Mouse (Mus musculus): ENCODE measurements around the gene Gm49333.
A peak's percentile ranks its signal among the peaks of the same experiment; 100 is the strongest.

The Gm49333 gene

GRCm38 (mm10) chr16:20611357-20612227 is at the start of gene Gm49333, which contains the start of the genes Eef1akmt4 and Alg3:
Gene Gm49333, plus strand, starts transcription at chr16:20611610.
Gene Eef1akmt4, plus strand, starts transcription at chr16:20611593.
Gene Alg3, minus strand, starts transcription at chr16:20611735.
- DNase-seq (ENCODE audit: low spot score) = peak; percentile 85

DNA sequence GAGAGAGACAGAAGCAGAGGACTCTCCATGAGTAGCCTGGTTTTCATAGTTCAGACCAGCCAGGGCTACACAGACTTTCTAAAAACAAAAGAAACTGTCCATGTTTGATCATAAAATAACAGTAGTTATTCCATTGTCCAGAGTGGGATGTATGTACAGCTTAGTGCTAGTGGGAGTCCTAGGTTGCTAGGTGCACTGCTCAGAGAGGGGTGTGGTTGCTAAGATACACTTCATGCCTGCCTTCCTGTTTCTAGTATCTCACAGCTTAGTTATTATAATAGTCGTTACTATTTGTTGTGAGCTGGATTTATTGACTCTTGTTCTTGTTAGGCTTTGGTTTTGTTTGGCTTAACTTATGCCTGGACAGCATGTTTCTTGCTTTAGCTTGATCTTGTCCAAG is 46.3 kb upstream of the Gm49333 start:
- no peak for DNase-seq (ENCODE audit: low spot score)

GRCm38 (mm10) chr16:20589366-20589938 is 22.0 kb upstream of the Gm49333 start, which contains the start of gene Vwa5b2:
Gene Vwa5b2, plus strand, starts transcription at chr16:20589471.
- DNase-seq (ENCODE audit: low spot score) = no peak

GRCm38 (mm10) chr16:20589939-20590679 is 21.3 kb upstream of the Gm49333 start:
- DNase-seq (ENCODE audit: low spot score) = peak; percentile 19

GRCm38 (mm10) chr16:20590680-20591038 is 20.8 kb upstream of the Gm49333 start:
- DNase-seq (ENCODE audit: low spot score) = no peak

DNA sequence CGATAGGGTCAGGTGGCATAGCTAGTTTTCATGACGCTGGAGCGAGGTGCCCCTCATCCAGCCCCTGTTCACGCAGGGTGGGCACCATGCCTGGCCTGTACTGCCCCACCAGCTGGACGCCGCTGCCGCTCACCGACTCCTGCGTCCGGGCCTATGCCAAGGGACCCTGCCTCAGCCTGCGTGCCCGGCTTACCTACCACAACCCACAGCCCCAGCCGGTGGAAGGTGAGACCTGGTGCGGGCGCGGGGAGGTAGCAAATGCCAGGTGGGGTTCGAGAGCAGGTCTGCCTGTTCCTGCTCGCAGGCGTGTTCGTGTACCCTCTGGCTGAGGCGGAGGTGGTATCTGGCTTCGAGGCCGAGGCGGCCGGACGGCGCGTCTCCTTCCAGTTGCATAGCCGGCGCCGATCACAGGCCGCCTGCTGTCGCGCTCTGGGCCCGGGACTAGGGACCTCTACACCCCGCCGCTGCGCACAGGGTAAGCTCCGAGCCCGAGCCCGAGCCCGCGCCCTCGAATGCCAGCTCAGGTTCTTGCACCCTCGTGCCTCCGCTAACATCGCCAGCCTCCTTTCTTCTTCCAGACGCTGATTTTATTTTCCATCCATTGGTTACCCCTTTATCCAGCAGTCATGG is 20.2 kb upstream of the Gm49333 start:
- no peak for DNase-seq (ENCODE audit: low spot score)

DNA sequence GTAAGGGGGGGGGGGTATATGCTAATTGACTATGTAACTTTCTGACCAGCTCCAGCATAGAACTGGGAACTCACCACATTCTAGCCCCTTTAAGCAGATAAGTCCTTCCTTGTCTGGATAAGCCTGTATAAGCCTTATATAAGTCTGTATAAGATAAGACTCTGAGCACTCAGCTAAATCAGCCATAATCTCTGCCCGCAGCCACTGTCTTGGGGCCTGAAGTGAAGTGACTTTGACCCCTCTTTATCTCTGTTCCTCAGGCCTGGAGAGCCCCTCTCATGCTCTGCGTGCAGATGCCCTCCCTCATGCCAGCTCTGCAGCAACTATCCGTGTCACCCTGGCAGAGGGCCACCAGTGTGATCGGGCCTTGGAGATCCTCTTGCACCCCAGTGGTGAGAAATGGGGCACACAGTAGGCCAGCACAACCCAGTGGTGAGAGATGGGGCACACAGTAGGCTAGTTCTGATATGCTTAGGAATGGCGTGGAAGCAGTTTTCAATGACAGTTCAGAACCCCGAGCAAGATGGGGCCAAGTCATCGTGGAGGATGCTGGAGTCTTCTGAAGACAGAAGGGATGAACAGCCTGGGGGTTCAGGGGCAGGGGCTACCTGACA is 16.2 kb upstream of the Gm49333 start:
- no peak for DNase-seq (ENCODE audit: low spot score)

DNA sequence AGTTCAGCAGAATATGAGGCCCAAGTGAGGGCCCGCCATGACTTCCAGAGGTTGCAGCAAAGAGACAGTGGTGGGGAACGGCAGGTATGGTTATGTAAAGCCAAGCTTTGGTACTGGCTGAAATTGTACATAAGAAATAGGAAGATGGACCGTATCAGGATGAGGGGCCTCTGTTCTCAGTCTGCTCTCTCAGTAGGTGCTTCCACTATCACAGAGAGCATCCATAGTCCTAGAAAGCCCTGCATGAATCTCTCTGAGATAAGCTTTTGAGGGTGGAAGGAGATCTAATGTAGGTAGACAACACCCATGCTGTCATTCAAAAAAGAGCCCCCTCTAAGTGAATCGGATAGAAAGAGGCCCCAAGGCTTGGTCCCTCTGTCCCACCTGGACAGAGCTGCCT is 15.7 kb upstream of the Gm49333 start:
- DNase-seq (ENCODE audit: low spot score) = no peak

- DNase-seq (ENCODE audit: low spot score) = no peak
Measured at GRCm38 (mm10) chr16:20596687-20597441, 14.5 kb upstream of the Gm49333 start.

DNA sequence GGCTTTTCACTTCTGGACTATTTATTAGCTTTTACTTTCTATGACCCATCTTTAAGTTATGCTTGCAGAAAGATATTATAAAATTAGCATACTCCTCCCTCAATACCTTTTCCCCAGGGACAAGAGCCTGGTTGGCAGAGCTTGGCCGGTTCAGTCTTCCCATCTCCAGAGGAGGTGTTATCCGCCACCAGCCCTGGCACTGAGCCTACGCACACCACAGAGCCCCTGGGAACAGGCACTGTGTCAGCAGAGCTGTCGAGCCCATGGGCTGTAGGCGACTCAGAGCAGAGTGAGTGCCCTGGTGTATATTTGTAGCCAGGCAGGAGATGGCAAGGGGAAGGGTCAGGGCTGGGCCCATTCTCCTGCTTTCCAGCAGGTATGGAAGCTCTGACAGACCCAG is 10.9 kb upstream of the Gm49333 start:
- no peak for DNase-seq (ENCODE audit: low spot score)

GRCm38 (mm10) chr16:20604705-20605104 is 6.7 kb upstream of the Gm49333 start:
- DNase-seq (ENCODE audit: low spot score) = no peak

GRCm38 (mm10) chr16:20610501-20611356 is 681 bp upstream of the Gm49333 start:
- peak; percentile 67 for DNase-seq (ENCODE audit: low spot score)

GRCm38 (mm10) chr16:20619541-20620398 is 8.4 kb downstream of the Gm49333 start:
- no peak for DNase-seq (ENCODE audit: low spot score)

- no peak for DNase-seq (ENCODE audit: low spot score)
Measured at GRCm38 (mm10) chr16:20620399-20620735, 9.0 kb downstream of the Gm49333 start.

DNA sequence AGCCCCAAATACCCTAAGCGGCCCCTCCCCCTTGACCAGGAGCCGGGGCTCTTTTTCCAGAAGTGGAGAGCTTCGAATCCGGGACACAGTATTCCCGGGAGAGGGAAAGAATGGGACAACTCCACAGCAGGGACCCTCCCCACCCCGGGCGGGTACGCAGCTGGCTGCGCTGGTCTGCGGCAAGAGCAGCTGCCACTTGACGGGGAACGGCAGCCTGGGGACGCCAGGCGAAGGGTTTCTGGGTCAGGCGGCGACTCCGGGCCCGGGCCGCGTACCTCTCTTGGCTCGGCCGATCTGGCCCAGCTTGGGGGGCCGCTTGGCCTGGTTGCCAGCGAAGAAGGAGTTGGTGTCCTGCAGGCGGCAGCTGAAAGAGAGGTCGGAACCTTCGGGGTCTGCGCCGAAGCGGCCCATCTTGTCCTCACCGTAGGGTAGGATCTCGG is 9.4 kb downstream of the Gm49333 start:
- no peak for DNase-seq (ENCODE audit: low spot score)

- DNase-seq (ENCODE audit: low spot score) = peak; percentile 58
Measured at GRCm38 (mm10) chr16:20621191-20621990, 10.0 kb downstream of the Gm49333 start, which contains the start of gene Camk2n2. Gene Camk2n2, minus strand, starts transcription at chr16:20621287.

DNA sequence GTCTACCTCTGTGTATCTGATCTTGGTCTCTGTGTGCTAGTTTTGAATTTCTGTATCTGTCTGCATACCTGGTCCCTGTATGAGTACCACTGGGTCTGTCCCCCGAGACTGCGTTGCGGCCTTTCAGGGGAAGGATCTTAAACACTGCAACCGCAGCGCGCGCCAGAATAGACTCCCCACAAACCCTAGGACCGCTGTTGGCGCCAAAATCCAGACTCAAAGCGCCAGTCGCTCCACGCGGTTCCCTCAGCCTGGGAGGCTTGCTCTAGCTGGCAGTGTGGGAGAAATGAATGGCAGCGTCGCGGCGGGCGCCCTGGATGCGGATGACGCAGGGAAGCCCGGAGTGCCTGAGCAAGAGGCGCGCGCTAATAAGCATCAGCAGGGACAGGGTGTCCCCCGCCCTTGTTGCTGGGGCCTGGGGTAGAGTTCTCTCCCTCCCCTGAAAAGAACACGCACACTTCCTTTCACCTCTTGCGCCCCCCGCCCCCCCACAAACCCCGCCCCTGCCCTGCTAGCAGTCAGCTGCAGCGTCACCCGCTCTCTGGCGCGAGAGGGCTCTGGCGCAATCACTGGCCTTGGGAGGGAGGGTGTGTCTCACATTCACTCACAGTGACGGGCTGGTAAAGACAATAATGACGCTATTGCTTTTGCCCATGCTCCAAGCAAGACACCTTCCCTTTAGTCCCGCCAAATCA is 10.7 kb downstream of the Gm49333 start:
- DNase-seq (ENCODE audit: low spot score) = peak; percentile 63

DNA sequence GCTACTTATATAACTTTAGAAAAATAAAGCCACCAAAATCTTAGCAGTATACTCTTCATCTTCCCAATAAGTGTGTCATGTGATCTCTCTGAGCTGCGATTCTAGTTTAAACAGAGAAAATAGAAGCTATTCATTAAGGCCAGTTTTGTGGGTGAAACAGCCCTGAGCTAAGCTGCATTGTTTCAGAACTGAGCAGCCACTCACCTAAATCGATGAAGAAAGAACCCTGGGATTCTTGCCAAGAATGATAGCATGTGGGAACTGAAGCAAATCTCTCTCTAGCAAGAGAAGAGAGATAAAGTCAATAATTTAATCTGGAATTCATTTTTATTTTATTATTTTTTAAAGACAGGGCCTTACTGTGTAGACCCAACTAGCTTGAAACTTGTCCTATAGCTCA is 11.8 kb downstream of the Gm49333 start:
- DNase-seq (ENCODE audit: low spot score) = no peak

Measured in urinary bladder, postnatal 14 days (tissue).